Mouse (Mus musculus) liver, adult 2 months (tissue): ENCODE results near the gene Unc5b.
A peak's percentile ranks its signal among the peaks of the same experiment; 100 is the strongest.

Source experiments
- CTCF ChIP-seq: fragments of 200-500 bp; IDR thresholded peaks from 2 replicates; pipeline ENCODE4 v1.5.1; 2011; ENCODE audit warnings: low read depth, low read length, control low read depth
- POLR2A ChIP-seq: fragments of 200-500 bp; IDR thresholded peaks from 2 replicates; pipeline ENCODE4 v1.6.1; 2011; ENCODE audit warnings: low read length, control low read depth; ENCODE audit not compliant: insufficient read depth; ENCODE audit errors: extremely low read depth

DNA sequence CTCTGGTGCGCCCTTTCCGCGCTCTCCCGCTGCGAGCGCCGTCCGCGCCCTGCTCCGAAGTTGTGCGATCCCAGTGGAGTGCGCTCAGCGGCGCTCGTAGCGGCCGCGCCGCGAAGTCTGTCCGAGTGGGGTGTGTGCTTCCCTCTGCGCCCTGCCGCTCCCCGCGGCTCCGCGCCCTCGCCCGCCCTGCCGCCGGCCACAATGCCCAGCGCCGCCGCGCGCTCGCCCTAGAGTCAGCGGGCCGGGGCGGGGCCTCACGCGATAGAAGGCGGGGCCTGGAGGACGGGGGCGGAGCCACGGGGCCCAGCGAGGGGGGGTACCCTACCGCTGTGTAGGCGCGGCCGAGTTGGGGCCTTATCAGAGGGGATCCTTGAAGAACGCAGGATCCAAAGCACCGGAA lies at the start of gene Unc5b:
- TF ChIP-seq POLR2A (peak; percentile 95), CTCF (peak; percentile 68)
